Mouse (Mus musculus) cerebellum, postnatal 14 days (tissue): ENCODE results near the gene Dlgap1.
A peak's percentile ranks its signal among the peaks of the same experiment; 100 is the strongest.

Experiments used
- DNase-seq, 2 experiments: peaks; one replicate each; pipeline ENCODE4 v3.0.0; 2021; ENCODE audit warnings: mixed read lengths in 2 of 2

The Dlgap1 gene

GRCm38 (mm10) chr17:70470970-70471371 is 502.1 kb downstream of the Dlgap1 start:
- DNase-seq, result no peak

GRCm38 (mm10) chr17:70472162-70472561 is 503.3 kb downstream of the Dlgap1 start:
- no peak for DNase-seq

- no peak for DNase-seq
These were observed 505.0 kb downstream of the Dlgap1 start for GRCm38 (mm10) chr17:70473871-70474270.

- DNase-seq, result no peak
These were observed 514.8 kb downstream of the Dlgap1 start for GRCm38 (mm10) chr17:70483716-70484115.

DNA sequence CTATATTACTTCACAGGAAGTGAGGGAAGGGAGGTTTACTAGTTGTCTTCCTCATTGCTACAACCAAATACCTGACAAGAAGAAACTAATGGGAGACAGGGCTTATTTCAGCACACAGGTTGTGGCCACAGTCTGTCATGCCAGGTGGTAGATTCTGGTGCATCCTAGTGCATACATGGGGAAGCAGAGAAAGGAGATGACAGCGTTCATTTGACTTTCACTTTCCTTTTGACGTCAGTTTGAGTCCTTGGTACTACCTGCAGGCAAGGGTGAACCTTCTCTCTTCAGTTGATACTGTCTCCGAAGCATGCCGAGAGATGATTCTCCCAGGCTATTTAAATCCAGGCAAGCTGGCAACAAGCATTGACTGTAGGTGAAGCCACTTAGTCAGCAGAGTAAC is 516.8 kb downstream of the Dlgap1 start:
- DNase-seq, result peak; percentile 14 to 52

DNA sequence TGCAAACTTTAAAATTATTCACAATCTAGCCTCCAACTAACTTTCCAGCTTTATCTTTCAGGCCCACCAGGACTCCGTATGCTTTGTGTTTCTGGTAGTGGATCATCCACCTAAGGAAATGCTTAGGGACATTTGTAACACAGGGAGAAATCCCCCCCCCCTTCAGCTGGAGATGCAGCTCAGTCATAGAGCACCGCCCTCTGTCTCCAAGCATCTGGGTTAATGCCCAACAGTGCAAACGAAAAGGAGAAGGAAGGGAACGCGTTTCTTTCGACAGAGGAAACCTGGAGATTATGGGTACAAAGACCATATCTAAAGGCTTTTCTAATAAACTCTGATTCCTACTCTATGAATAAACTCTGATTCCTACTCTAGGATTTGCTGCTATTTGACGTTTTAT is 517.4 kb downstream of the Dlgap1 start:
- DNase-seq, result peak in 1 of 2 experiments; percentile 26

- peak; percentile 45 to 54 for DNase-seq
These were observed 518.0 kb downstream of the Dlgap1 start for GRCm38 (mm10) chr17:70486831-70487230.

GRCm38 (mm10) chr17:70488784-70489265 is 520.0 kb downstream of the Dlgap1 start:
- peak; percentile 99 for DNase-seq

DNA sequence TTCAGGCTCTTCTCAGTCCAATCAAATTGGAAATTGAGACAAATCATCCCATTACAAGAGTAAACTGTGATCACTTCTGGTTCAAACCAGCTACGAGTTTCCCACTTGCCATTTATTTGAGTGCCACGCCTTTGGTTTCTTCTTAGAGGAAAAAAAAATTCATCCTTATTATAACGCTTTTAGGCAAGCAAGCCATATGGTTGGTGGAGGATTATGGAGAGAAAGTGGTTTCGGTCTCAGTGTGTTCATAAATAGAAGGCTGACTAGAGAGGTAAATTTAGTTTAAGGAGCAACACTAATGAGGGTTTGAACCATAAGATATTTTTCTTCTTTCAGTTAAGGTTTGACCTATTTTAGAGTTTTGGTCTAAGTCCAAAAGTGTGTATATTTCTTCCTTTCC is 522.7 kb downstream of the Dlgap1 start:
- no peak for DNase-seq

DNA sequence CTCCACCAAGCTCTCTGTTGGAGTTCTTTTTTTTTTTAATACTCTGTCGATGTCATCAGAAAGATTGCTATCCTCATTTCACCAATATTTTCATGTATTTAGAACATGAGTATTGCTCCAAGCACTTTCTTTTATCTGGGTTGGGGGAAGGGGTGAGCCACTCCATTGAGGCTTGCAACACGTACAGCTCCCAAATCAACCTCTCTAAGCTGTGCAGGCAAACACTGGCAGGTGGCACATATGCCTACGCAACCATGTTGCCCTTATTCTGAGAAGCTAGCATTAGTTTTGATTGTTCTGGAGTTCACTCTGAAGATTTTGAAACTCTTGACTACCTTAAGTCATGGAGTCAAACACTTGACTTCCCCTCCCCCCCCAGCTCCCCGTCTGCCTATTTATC is 525.5 kb downstream of the Dlgap1 start:
- DNase-seq, result no peak

DNA sequence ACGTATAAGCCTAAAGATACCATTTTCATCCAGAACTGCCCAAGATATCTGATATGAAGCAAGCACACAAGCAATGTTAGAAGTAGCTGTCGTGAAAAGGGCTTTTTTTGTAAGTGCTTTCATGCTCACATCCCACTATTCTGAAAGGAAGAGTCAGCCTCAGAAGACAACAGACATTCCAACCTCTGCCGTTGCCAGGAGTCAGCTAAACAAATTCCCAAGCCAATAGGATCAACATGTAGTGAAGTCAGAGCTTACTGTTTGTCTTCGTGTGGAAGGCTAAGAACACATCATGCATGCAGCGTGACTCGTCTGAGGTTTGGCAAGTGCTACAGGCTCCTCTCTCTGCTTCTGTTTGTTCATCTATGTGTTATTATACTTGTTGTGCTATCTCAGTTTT is 529.4 kb downstream of the Dlgap1 start:
- no peak for DNase-seq

GRCm38 (mm10) chr17:70501933-70502332 is 533.1 kb downstream of the Dlgap1 start:
- DNase-seq, result no peak

DNA sequence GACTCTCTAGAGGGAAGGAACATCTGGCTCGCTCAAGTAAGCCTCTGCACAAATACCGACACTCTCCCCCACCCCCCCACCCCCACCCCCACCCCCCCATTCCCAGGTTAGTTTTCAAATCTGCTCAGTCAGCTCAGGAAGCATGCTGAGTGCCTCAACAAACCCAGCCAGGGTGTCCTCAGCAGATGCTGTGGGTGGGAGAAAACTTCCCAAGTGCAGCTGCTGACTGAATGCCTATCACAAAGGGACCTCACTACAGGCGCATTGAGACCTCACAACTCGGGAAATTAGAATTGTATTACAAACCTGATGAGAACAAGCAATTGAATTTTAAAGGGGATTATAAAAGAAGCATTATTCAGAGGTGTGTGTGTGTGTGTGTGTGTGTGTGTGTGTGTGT is 538.9 kb downstream of the Dlgap1 start:
- no peak for DNase-seq

GRCm38 (mm10) chr17:70510441-70510840 is 541.6 kb downstream of the Dlgap1 start:
- DNase-seq, result peak; percentile 72 to 80

- no peak for DNase-seq
These were observed 542.5 kb downstream of the Dlgap1 start for GRCm38 (mm10) chr17:70511401-70511800.

GRCm38 (mm10) chr17:70513736-70514135 is 544.9 kb downstream of the Dlgap1 start:
- no peak for DNase-seq

DNA sequence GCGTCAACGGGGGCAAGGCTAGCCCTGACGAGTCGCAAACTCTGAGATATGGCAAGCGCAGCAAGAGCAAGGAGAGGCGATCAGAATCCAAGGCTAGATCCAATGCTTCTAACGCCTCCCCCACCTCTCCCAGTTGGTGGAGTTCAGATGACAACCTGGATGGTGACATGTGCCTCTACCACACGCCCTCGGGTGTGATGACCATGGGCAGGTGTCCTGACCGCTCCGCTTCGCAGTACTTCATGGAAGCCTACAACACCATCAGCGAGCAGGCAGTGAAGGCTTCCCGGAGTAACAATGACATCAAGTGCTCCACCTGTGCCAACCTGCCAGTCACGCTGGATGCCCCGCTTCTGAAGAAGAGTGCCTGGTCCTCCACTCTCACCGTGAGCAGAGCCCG is 547.6 kb downstream of the Dlgap1 start:
- no peak for DNase-seq

DNA sequence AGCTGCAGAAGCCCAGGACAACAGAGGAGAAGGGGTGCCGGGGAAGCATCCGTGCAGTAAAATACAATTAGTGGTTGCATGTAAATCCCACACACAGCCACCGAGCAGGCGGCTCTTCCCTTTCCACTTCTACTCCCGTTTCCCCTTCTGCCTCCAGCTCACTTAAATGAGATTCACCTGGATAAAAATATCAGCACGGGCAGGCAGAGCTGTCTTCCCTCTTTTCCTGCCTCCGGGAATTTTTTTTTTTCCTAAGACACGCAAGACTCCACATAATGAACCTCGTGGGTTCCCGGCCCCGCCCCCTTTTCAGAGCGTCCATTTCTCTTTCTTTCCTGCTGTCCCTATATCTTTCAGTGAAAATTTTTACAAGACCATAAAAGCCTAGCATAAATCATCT is 548.5 kb downstream of the Dlgap1 start:
- no peak for DNase-seq

DNA sequence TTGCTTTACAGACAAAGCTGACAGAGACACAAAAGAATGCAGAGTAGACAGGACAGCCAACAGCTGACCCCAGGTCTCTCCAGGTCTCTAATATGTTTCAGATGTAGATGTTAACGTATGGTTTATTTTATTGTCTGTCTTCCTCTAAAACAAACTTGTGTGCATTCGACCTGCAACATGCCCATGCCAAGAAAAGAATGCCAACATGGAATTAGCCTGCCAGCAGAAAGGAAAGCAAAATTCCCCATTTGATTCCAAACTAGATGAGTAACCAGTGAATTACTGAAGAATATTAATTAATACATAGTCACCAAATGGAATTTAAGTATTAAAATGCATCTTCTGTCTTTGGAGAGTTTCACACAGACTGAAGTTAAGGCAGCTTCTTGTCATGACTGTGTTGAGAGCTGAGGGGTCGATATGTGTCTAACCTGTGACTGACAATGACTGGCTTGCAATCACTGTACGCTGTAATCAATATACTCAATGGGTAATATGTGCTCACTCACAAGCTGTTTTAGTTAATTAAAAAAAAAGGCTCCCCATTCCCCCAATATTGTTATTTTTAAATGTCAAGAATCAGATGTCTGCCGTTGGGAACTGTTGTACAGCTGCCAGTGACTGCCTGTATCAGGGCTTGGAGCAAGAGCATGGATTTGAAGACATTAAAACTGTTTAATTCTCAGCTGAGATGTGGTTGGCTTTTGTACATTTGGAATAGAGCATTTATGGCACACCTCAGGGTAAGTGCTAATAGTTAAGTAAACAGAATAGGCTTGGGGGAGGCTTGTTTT is 552.4 kb downstream of the Dlgap1 start:
- DNase-seq, result peak; percentile 44 to 58

DNA sequence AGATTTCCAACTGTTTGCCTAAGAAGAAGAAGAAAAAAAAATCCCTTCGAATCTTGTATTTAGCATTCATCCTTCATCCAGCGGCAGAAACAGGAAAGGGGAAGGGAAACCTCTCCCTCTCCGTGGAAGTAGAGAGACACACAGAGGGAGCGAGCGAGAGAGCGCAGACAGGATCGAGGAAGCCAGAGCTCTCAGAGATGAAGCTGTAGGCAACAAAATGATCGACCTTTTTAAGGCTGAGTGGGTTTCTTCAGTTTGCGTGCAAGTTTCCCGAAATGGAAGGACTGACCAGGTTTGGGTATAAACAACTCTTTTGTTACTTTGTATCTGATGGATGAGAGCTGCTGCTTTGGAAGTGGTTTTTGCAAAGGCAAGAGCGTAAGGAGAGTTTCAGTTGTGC is 553.1 kb downstream of the Dlgap1 start:
- peak; percentile 72 to 79 for DNase-seq

GRCm38 (mm10) chr17:70525990-70526389 is 557.1 kb downstream of the Dlgap1 start:
- DNase-seq, result no peak

DNA sequence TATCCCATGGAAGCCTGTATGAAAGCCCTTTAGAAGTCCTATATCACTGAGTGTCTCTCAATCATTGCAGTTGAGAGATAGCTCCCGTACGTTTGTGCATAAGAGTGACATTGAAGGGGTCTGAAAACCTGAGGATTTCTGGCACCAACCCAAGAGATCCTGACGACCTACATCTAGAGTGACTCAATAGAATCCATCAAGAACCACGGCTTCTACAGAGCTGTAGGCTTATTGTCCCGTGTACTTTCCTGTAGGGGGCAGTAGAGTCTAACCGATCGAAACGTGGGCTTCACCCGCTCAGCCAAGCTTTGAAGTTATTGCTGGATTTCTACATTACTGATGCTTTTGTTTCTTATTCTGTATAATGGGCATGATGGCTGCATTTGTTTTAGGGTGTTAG is 558.2 kb downstream of the Dlgap1 start:
- DNase-seq, result peak; percentile 66 to 73

- peak; percentile 73 to 83 for DNase-seq
These were observed 559.6 kb downstream of the Dlgap1 start for GRCm38 (mm10) chr17:70528196-70529187.

DNA sequence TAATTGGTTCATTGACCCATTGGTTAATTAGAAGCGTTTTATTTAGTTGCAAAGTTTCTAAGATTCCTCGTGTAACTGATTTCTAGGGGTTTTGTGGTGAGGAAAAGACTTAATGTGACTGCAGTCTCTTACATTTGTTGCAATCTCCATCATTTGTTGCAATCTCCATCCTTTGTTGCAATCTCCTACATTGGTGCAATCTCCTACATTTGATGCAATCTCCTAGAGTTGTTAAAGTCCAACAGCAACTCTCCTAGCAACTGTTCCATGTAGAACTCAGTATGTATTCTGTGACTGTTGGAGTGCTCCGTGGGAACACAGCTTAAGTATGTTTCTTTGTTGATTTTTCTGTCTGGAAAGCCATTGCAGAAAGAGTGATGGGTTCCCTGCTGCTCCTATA is 565.4 kb downstream of the Dlgap1 start:
- no peak for DNase-seq
